Mouse (Mus musculus) brain, embryonic 14.5 days (tissue): Measurements from ENCODE around the gene Mustn1.

ENCODE experiments used
- CTCF ChIP-seq: fragments of 200-500 bp; IDR thresholded peaks from 2 replicates; pipeline ENCODE4 v1.5.1; 2012; ENCODE audit warnings: inconsistent platforms, mild to moderate bottlenecking, moderate library complexity, borderline replicate concordance; ENCODE audit not compliant: insufficient read depth, insufficient read length; ENCODE audit errors: extremely low read depth
- POLR2A ChIP-seq: fragments of 200-500 bp; IDR thresholded peaks from 2 replicates; pipeline ENCODE4 v1.6.1; 2012; ENCODE audit warnings: mild to moderate bottlenecking, inconsistent platforms, borderline replicate concordance; ENCODE audit not compliant: poor library complexity, insufficient read depth, insufficient read length, severe bottlenecking; ENCODE audit errors: extremely low read depth

- TF ChIP-seq POLR2A (no peak), CTCF (no peak)
Observed at GRCm38 (mm10) chr14:30875130-30875865, 3.7 kb upstream of the Mustn1 start.
